Mouse (Mus musculus): Measurements from ENCODE around the gene Pga5.
A peak's percentile ranks its signal among the peaks of the same experiment; 100 is the strongest.

The Pga5 gene

GRCm38 (mm10) chr19:10703470-10703869 is 25.6 kb upstream of the Pga5 start:
- DNase-seq (ENCODE audit: low read depth in 1 of 2, low spot score in 2 of 2), result no peak

GRCm38 (mm10) chr19:10702125-10702524 is 24.3 kb upstream of the Pga5 start:
- no peak for DNase-seq (ENCODE audit: low read depth in 1 of 2, low spot score in 2 of 2)

GRCm38 (mm10) chr19:10701013-10701726 is 23.3 kb upstream of the Pga5 start:
- no peak for DNase-seq (ENCODE audit: low read depth in 1 of 2, low spot score in 2 of 2)

GRCm38 (mm10) chr19:10699851-10700250 is 22.0 kb upstream of the Pga5 start:
- DNase-seq (ENCODE audit: low read depth in 1 of 2, low spot score in 2 of 2), result no peak

- no peak for DNase-seq (ENCODE audit: low read depth in 1 of 2, low spot score in 2 of 2)
Observed at GRCm38 (mm10) chr19:10698131-10698991, 20.5 kb upstream of the Pga5 start.

GRCm38 (mm10) chr19:10695801-10696200 is 17.9 kb upstream of the Pga5 start:
- DNase-seq (ENCODE audit: low read depth in 1 of 2, low spot score in 2 of 2), result no peak

- peak; percentile 45 to 50 for DNase-seq (ENCODE audit: low read depth in 1 of 2, low spot score in 2 of 2)
Observed at GRCm38 (mm10) chr19:10693926-10694682, 16.2 kb upstream of the Pga5 start.

- DNase-seq (ENCODE audit: low read depth in 1 of 2, low spot score in 2 of 2), result no peak
Observed at GRCm38 (mm10) chr19:10692361-10692760, 14.5 kb upstream of the Pga5 start.

GRCm38 (mm10) chr19:10691660-10692059 is 13.8 kb upstream of the Pga5 start:
- no peak for DNase-seq (ENCODE audit: low read depth in 1 of 2, low spot score in 2 of 2)

GRCm38 (mm10) chr19:10691121-10691520 is 13.2 kb upstream of the Pga5 start:
- no peak for DNase-seq (ENCODE audit: low read depth in 1 of 2, low spot score in 2 of 2)

- DNase-seq (ENCODE audit: low read depth in 1 of 2, low spot score in 2 of 2), result no peak
Observed at GRCm38 (mm10) chr19:10690336-10690735, 12.5 kb upstream of the Pga5 start.

- no peak for DNase-seq (ENCODE audit: low read depth in 1 of 2, low spot score in 2 of 2)
Observed at GRCm38 (mm10) chr19:10689470-10690166, 11.7 kb upstream of the Pga5 start.

- peak; percentile 64 to 89 for DNase-seq (ENCODE audit: low read depth in 1 of 2, low spot score in 2 of 2)
Observed at GRCm38 (mm10) chr19:10688537-10689352, 10.9 kb upstream of the Pga5 start, which contains the start of gene Vps37c. Gene Vps37c, plus strand, starts transcription at chr19:10688735.

- no peak for DNase-seq (ENCODE audit: low read depth in 1 of 2, low spot score in 2 of 2)
Observed at GRCm38 (mm10) chr19:10685727-10686126, 7.9 kb upstream of the Pga5 start.

- DNase-seq (ENCODE audit: low read depth in 1 of 2, low spot score in 2 of 2), result no peak
Observed at GRCm38 (mm10) chr19:10685081-10685480, 7.2 kb upstream of the Pga5 start.

- no peak for DNase-seq (ENCODE audit: low read depth in 1 of 2, low spot score in 2 of 2)
Observed at GRCm38 (mm10) chr19:10681571-10681970, 3.7 kb upstream of the Pga5 start.

- no peak for DNase-seq (ENCODE audit: low read depth in 1 of 2, low spot score in 2 of 2)
Observed at GRCm38 (mm10) chr19:10678772-10679067, 849 bp upstream of the Pga5 start.

- no peak for DNase-seq (ENCODE audit: low read depth in 1 of 2, low spot score in 2 of 2)
Observed at GRCm38 (mm10) chr19:10676656-10677055, 1.2 kb downstream of the Pga5 start.

GRCm38 (mm10) chr19:10673275-10673674 is 4.6 kb downstream of the Pga5 start:
- no peak for DNase-seq (ENCODE audit: low read depth in 1 of 2, low spot score in 2 of 2)

GRCm38 (mm10) chr19:10671854-10672417 is 5.9 kb downstream of the Pga5 start:
- DNase-seq (ENCODE audit: low read depth in 1 of 2, low spot score in 2 of 2), result no peak

Data from monocyte, adult 2 months (primary cell).